In genomic region chr7:43678517-43678916, GRCm38 (mm10) we compare ENCODE assay signal across 10 mouse cellular contexts. TPM values are rescaled to one million over a fixed set of nuclear protein-coding genes. Genes with fewer than 3 reads are reported as not detected.
DNase-seq lines count a peak whose midpoint lies in the region; TF ChIP-seq lines count a peak whose summit lies in the region.
"Had no signal": no experiment of that assay in that cellular context is flagged by ENCODE, and none has a peak within 500 bp of the region (broad histone marks: within the 10 kb centered on the region; RNA-seq: fewer than 3 reads in every experiment).

No protein-coding gene starts in this region.

- no peaks in the 10 kb centered on the region for H3K36me3 ChIP-seq in ES-Bruce4 (ENCODE audit: control insufficient read depth, insufficient read depth, low read length, poor library complexity, severe bottlenecking)

- TF ChIP-seq CTCF in ES-Bruce4 (IDR thresholded peaks at IDR 0.05; ENCODE audit: low read depth, low read length), result peak; percentile 60
- peak; percentile 62 for TF ChIP-seq CTCF in lung, adult 2 months (IDR thresholded peaks at IDR 0.05; ENCODE audit: insufficient read depth, low read length)

- TF ChIP-seq POLR2A in ES-Bruce4 (IDR thresholded peaks at IDR 0.05; ENCODE audit: insufficient read depth, low read length), result no peak
- no peak for TF ChIP-seq POLR2A in lung, adult 2 months (IDR thresholded peaks at IDR 0.05; ENCODE audit: borderline replicate concordance, extremely low read depth, low read depth, low read length)

- H3K27ac ChIP-seq in ES-Bruce4 (ENCODE audit: insufficient read depth, low read length), result no peak overlapping the region

- H3K27me3 ChIP-seq in ES-Bruce4 (ENCODE audit: control insufficient read depth, insufficient read depth, low read length, poor library complexity, severe bottlenecking), result no peaks in the 10 kb centered on the region

- H3K9me3 ChIP-seq in ES-Bruce4 (replicated peaks; ENCODE audit: control insufficient read depth, insufficient read depth, low read length, poor library complexity, severe bottlenecking), result no peaks in the 10 kb centered on the region

- H3K9ac ChIP-seq in ES-Bruce4 (ENCODE audit: low read depth, poor library complexity, severe bottlenecking), result no peak overlapping the region

- peak; percentile 30 to 51 for DNase-seq in cerebellum, postnatal 14 days
- DNase-seq in cerebellum, adult 8-10 months, result no peak
- DNase-seq in layer of hippocampus, adult 11-12 months (ENCODE audit: low spot score), result peak; percentile 44
- DNase-seq in layer of hippocampus, adult 9-10 months (ENCODE audit: low spot score), result no peak
- peak; percentile 30 for DNase-seq in embryo, embryonic 11 days
- peak; percentile 64 for DNase-seq in lung, adult 2 months
- DNase-seq in thymus, postnatal 25 days, result peak; percentile 22

- peaks cover 2% of the 10 kb centered on the region for H3K4me1 ChIP-seq in ES-Bruce4 (ENCODE audit: control insufficient read depth, insufficient read depth, low read length)
- no peaks in the 10 kb centered on the region for H3K4me1 ChIP-seq in lung, adult 2 months (ENCODE audit: control insufficient read depth, insufficient read depth, low read length)

- TF ChIP-seq EP300 in ES-Bruce4 (IDR thresholded peaks at IDR 0.05; ENCODE audit: insufficient read depth, low read depth, low read length), result no peak

- no peak overlapping the region for H3K4me3 ChIP-seq in ES-Bruce4 (ENCODE audit: low read depth, low read length)
- H3K4me3 ChIP-seq in lung, adult 2 months (replicated peaks; ENCODE audit: extremely low read depth, low read depth, low read length), result no peak overlapping the region

RNA-seq across cellular contexts. Expression of gene Ctu1, which starts 6.7 kb away (rescaled TPM):
- polyA plus RNA-seq in ES-Bruce4 (2011; ENCODE audit: insufficient read depth, insufficient read length, low read depth, missing spikeins), result 6.2 and 7.6 TPM in 2 replicates
- 9.8 and 11.5 TPM in 2 replicates for polyA plus RNA-seq in lung, adult 2 months (2012; rRNA removed)

RNA-seq across cellular contexts. Expression of gene Klk14, which starts 11.7 kb away (rescaled TPM):
- polyA plus RNA-seq in ES-Bruce4 (2011; ENCODE audit: insufficient read depth, insufficient read length, low read depth, missing spikeins), result not detected in 2 replicates
- 2.2 and 56.2 TPM in 2 replicates for polyA plus RNA-seq in lung, adult 2 months (2012; rRNA removed)
- polyA plus RNA-seq: gonadal fat pad, adult 2 months; liver, embryonic 16.5 days had no signal

RNA-seq across cellular contexts. Expression of gene Siglece, which starts 18.6 kb away (rescaled TPM):
- 0.64 TPM in 1 of 2 replicates, not detected in the other for polyA plus RNA-seq in ES-Bruce4 (2011; ENCODE audit: insufficient read depth, insufficient read length, low read depth, missing spikeins)
- 4.8 and 7.0 TPM in 2 replicates for polyA plus RNA-seq in lung, adult 2 months (2012; rRNA removed)

RNA-seq across cellular contexts. Expression of gene Klk13, which starts 33.9 kb away (rescaled TPM):
- 1.8 TPM in 1 of 2 replicates, not detected in the other for polyA plus RNA-seq in ES-Bruce4 (2011; ENCODE audit: insufficient read depth, insufficient read length, low read depth, missing spikeins)
- 8.4 and 35.6 TPM in 2 replicates for polyA plus RNA-seq in lung, adult 2 months (2012; rRNA removed)
- polyA plus RNA-seq: liver, embryonic 16.5 days had no signal

RNA-seq across cellular contexts. Expression of gene Ceacam18, which starts 44.0 kb away (rescaled TPM):
- polyA plus RNA-seq in ES-Bruce4 (2011; ENCODE audit: insufficient read depth, insufficient read length, low read depth, missing spikeins), result not detected in 2 replicates
- not detected in 2 replicates for polyA plus RNA-seq in lung, adult 2 months (2012; rRNA removed)
- polyA plus RNA-seq: gonadal fat pad, adult 2 months had no signal

Comparison
In these comparisons a context has a peak if more than half of its experiments do, and no peak if none do; other contexts are left out.
1. DNase-seq: peak in cerebellum, postnatal 14 days (2 of 2), layer of hippocampus, adult 11-12 months (single experiment), embryo, embryonic 11 days (single experiment), lung, adult 2 months (single experiment) and thymus, postnatal 25 days (single experiment); none in cerebellum, adult 8-10 months (single experiment) and layer of hippocampus, adult 9-10 months (single experiment).